ENCODE assay signal across 8 mouse cellular contexts in the genomic region with DNA sequence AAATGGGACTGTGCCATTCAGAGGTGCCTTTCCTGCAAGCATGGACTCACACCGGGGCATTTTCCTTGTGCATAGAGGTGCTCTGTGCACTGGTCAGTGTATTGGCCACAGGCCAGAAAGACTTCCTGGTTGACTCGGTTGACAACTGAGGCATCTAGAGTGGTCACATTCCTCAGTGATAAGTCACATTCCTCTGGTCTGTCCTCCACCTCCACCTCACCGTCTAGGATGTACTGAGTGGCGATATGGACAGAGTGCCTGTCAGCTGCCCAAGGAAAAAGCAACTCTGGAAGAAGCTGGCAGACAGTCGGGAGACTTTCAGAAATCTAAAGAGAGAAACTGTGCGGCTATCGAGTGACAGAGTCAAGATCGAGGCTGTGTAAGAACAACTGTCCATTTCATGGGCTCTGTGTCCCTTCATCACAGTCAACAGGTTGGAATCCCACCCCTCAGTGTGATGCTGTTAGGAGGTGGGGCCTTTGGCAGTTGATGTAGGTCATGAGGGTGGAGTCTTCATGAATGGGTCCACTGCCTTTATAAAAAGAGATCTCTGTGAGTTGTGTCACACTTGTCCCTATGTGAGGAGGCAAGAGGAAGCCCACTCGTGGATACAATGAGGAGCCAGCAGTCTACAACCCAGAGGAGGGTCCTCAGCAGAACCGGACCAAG. TPM values are rescaled to one million over a fixed set of nuclear protein-coding genes. Genes with fewer than 3 reads are reported as not detected.
A peak's percentile ranks its signal among the peaks of the same experiment; 100 is the strongest.
DNase-seq lines count a peak whose midpoint lies in the region; TF ChIP-seq lines count a peak whose summit lies in the region.

A gene (plus strand): TSS at position 564 of the 669 bp plus-strand sequence.

- H3K4me1 ChIP-seq in MEL (ENCODE audit: control insufficient read depth in 1 of 2, insufficient read depth in 2 of 2, low read length in 2 of 2), result peaks cover 0 to 15% of the 10 kb centered on the region in 2 experiments

- no peaks in the 10 kb centered on the region for H3K9me3 ChIP-seq in MEL (replicated peaks; ENCODE audit: insufficient read depth, low read length)

- TF ChIP-seq EP300 in MEL (IDR thresholded peaks at IDR 0.05; ENCODE audit: low read depth in 1 of 2, low read length in 2 of 2), result no peak

- peak within 1 kb of the TSS; percentile 43 to 45 for H3K4me3 ChIP-seq in MEL (ENCODE audit: control insufficient read depth in 1 of 2, insufficient read depth in 1 of 2, low read depth in 2 of 2, low read length in 2 of 2)

- no peak for TF ChIP-seq RAD21 in MEL (IDR thresholded peaks at IDR 0.05; ENCODE audit: low read depth, low read length)

- no peak for TF ChIP-seq CTCF in MEL (IDR thresholded peaks at IDR 0.05 in 2 of 3, conservative IDR thresholded peaks at IDR 0.05 in 1 of 3; ENCODE audit: control insufficient read depth in 1 of 3, insufficient read depth in 1 of 3, low read depth in 2 of 3, low read length in 3 of 3, poor library complexity in 1 of 3, severe bottlenecking in 1 of 3)

- H3K79me2 ChIP-seq in MEL (ENCODE audit: control insufficient read depth, insufficient read depth, low read length, poor library complexity), result no peaks in the 10 kb centered on the region

- no peak for TF ChIP-seq POLR2A in MEL (IDR thresholded peaks at IDR 0.05; ENCODE audit: control insufficient read depth in 1 of 2, insufficient read depth in 1 of 2, low read depth in 1 of 2, low read length in 2 of 2, poor library complexity in 1 of 2)

- intact Hi-C loops in heart, postnatal 10 days (cut with DNase I), result no loop called here

- H3K9ac ChIP-seq in MEL (ENCODE audit: control insufficient read depth, low read depth, low read length, poor library complexity, severe bottlenecking), result peak within 1 kb of the TSS; percentile 55

- DNase-seq in MEL (ENCODE audit: low read depth, low spot score), result no peak
- DNase-seq in adrenal gland, postnatal 25 days, result no peak
- DNase-seq in heart, postnatal 10 days, result peak in 1 of 2 experiments; percentile 37
- DNase-seq in layer of hippocampus, postnatal 14 days (ENCODE audit: low spot score in 2 of 2), result no peak
- peak; percentile 70 for DNase-seq in lung, postnatal 25 days (ENCODE audit: low spot score)
- DNase-seq in urinary bladder, postnatal 25 days (ENCODE audit: low spot score), result peak; percentile 58
- no peak for DNase-seq in right cerebral cortex, postnatal 10 days (ENCODE audit: low spot score in 2 of 2)
- DNase-seq in spleen, adult 18-20 months, result no peak

- peak within 1 kb of the TSS; percentile 34 for H3K27ac ChIP-seq in MEL (ENCODE audit: control insufficient read depth, low read depth, low read length)

- peaks cover 5 to 11% of the 10 kb centered on the region in 2 experiments for H3K27me3 ChIP-seq in MEL (ENCODE audit: control insufficient read depth in 1 of 2, insufficient read depth in 2 of 2, low read length in 2 of 2)

- H3K36me3 ChIP-seq in MEL (ENCODE audit: control insufficient read depth in 1 of 2, insufficient read depth in 2 of 2, low read length in 2 of 2), result peaks cover 0 to 6% of the 10 kb centered on the region in 2 experiments; a peak in 2 of 4 replicates

TF ChIP-seq in MEL, 35 proteins besides CTCF, POLR2A, EP300 and RAD21:
- no peak for TF ChIP-seq POLR2AphosphoS5 (IDR thresholded peaks at IDR 0.05; ENCODE audit: borderline replicate concordance, low read depth, low read length)
- TF ChIP-seq USF2 (IDR thresholded peaks at IDR 0.05; ENCODE audit: borderline replicate concordance in 1 of 2, insufficient read depth in 1 of 2, low read depth in 1 of 2, low read length in 2 of 2), result no peak
- TF ChIP-seq MAFK (IDR thresholded peaks at IDR 0.05; ENCODE audit: borderline replicate concordance, low read depth, low read length), result no peak
- no peak for TF ChIP-seq ZNF384 (IDR thresholded peaks at IDR 0.05; ENCODE audit: low read depth, low read length)
- no peak for TF ChIP-seq MXI1 (IDR thresholded peaks at IDR 0.05; ENCODE audit: low read depth, low read length)
- no peak for TF ChIP-seq UBTF (IDR thresholded peaks at IDR 0.05; ENCODE audit: borderline replicate concordance, insufficient read depth, low read depth, low read length)
- no peak for TF ChIP-seq ETS1 (IDR thresholded peaks at IDR 0.05; ENCODE audit: low read depth, low read length)
- TF ChIP-seq CHD2 (IDR thresholded peaks at IDR 0.05; ENCODE audit: low read length), result no peak
- TF ChIP-seq MAX (IDR thresholded peaks at IDR 0.05; ENCODE audit: low read length), result no peak
- no peak for TF ChIP-seq GABPA (IDR thresholded peaks at IDR 0.05; ENCODE audit: low read depth, low read length)
- no peak for TF ChIP-seq MEF2A (IDR thresholded peaks at IDR 0.05; ENCODE audit: extremely low read depth, insufficient replicate concordance, low read depth, low read length, poor library complexity, severe bottlenecking)
- TF ChIP-seq CHD1 (IDR thresholded peaks at IDR 0.05; ENCODE audit: low read depth, low read length), result no peak
- TF ChIP-seq TBP (IDR thresholded peaks at IDR 0.05; ENCODE audit: low read depth, low read length), result no peak
- TF ChIP-seq BHLHE40 (IDR thresholded peaks at IDR 0.05; ENCODE audit: borderline replicate concordance, low read depth, low read length), result no peak
- TF ChIP-seq NRF1 (IDR thresholded peaks at IDR 0.05; ENCODE audit: insufficient read depth, low read depth, low read length, poor library complexity, severe bottlenecking), result no peak
- TF ChIP-seq SMC3 (IDR thresholded peaks at IDR 0.05; ENCODE audit: low read depth, low read length), result no peak
- TF ChIP-seq E2F4 (IDR thresholded peaks at IDR 0.05; ENCODE audit: borderline replicate concordance, low read depth, low read length), result no peak
- no peak for TF ChIP-seq JUND (IDR thresholded peaks at IDR 0.05; ENCODE audit: low read depth, low read length)
- TF ChIP-seq USF1 (IDR thresholded peaks at IDR 0.05; ENCODE audit: low read depth, low read length), result no peak
TF ChIP-seq in MEL: peak in this region for 0.

RNA-seq across cellular contexts. Expression of the gene that starts here (rescaled TPM):
- total RNA-seq in MEL (2012; rRNA removed), result 11.8 and 11.9 TPM in 2 replicates
- polyA plus RNA-seq in MEL (2012; ENCODE audit: insufficient read depth in 1 of 2, insufficient read length in 2 of 2, low read depth in 1 of 2, low replicate concordance in 2 of 2, missing spikeins in 1 of 2), result 1 to 10 TPM in 1 of 2 experiments, not detected in 1; 7.7 TPM
- 24.9 and 31.2 TPM in 2 replicates for total RNA-seq in adrenal gland, postnatal 25 days (2021)
- 10 to 100 TPM; 16.9 to 18.5 TPM for total RNA-seq in heart, postnatal 10 days (2021)
- 10 to 100 TPM; 25.9 to 26.2 TPM for total RNA-seq in layer of hippocampus, postnatal 14 days (2021)

Comparison
In these comparisons a context has a peak if more than half of its experiments do, and no peak if none do; other contexts are left out.
1. DNase-seq: peak in lung, postnatal 25 days (single experiment) and urinary bladder, postnatal 25 days (single experiment); none in MEL (single experiment), adrenal gland, postnatal 25 days (single experiment), layer of hippocampus, postnatal 14 days (0 of 2), right cerebral cortex, postnatal 10 days (0 of 2) and spleen, adult 18-20 months (0 of 2).